Mouse (Mus musculus) stomach, embryonic 15.5 days (tissue): Measurements from ENCODE around the gene Rnase2a. TPM values are rescaled to one million over a fixed set of nuclear protein-coding genes. Genes with fewer than 3 reads are reported as not detected.
"Not testable (repeated sequence)": the region's sequence is repeated elsewhere in the genome, so short reads cannot be mapped to it uniquely, and the experiment has no call there.

Source experiments
- ATAC-seq: fragments of 200-750 bp; cut with Nextera tagmentation; 2 replicates; pipeline ENCODE4 v1.8.0; 2017; ENCODE audit warnings: low read depth, moderate number of reproducible peaks, moderate TSS enrichment; ENCODE audit not compliant: insufficient read depth, low FRiP score
- H3K27ac ChIP-seq: fragments of 300-500 bp; sonication (generic); 2 replicates; pipeline ENCODE4 v1.5.1; 2015; ENCODE audit warnings: mild to moderate bottlenecking, inconsistent platforms
- H3K27me3 ChIP-seq: fragments of 300-500 bp; sonication (generic); replicated peaks from 2 replicates; pipeline ENCODE4 v1.6.1; 2015; ENCODE audit warnings: inconsistent platforms
- H3K36me3 ChIP-seq: fragments of 300-500 bp; sonication (generic); 2 replicates; pipeline ENCODE4 v1.6.1; 2015; ENCODE audit warnings: inconsistent platforms
- H3K4me1 ChIP-seq: fragments of 300-500 bp; sonication (generic); 2 replicates; pipeline ENCODE4 v1.6.1; 2015; ENCODE audit warnings: inconsistent platforms
- H3K4me2 ChIP-seq: fragments of 300-500 bp; sonication (generic); 2 replicates; pipeline ENCODE4 v1.6.1; 2015; ENCODE audit warnings: mild to moderate bottlenecking, inconsistent platforms
- H3K4me3 ChIP-seq: fragments of 300-500 bp; sonication (generic); replicated peaks from 2 replicates; pipeline ENCODE4 v1.5.1; 2015; ENCODE audit warnings: inconsistent platforms
- H3K9ac ChIP-seq: fragments of 300-500 bp; sonication (generic); 2 replicates; pipeline ENCODE4 v1.6.1; 2015; ENCODE audit warnings: inconsistent platforms
- H3K9me3 ChIP-seq: fragments of 300-500 bp; sonication (generic); 2 replicates; pipeline ENCODE4 v1.6.1; 2016; ENCODE audit warnings: inconsistent platforms
- WGBS: fragments of 180-500 bp; shearing (Covaris S2); methylation state at CpG from one replicate; pipeline ENCODE4 v1.1.7; 2015; 5-methylcytosine and 5-hydroxymethylcytosine counted together
- polyA plus RNA-seq: library from polyadenylated mRNA; unstranded; fragments of >200 nt; fragmentation: Nextera tagmentation; extraction: Ambion mirVana; gene quantifications from 2 replicates; pipeline ENCODE4 v1.2.1, GENCODE M21; 2015

Rnase2a gene
- polyA plus RNA-seq, 1 experiment from 2014 or later: not detected

GRCm38 (mm10) chr14:51237488-51237887 lies 18.4 kb downstream of the Rnase2a start:
- H3K9me3 ChIP-seq, ATAC-seq, H3K4me2 ChIP-seq, H3K27ac ChIP-seq, H3K36me3 ChIP-seq, H3K9ac ChIP-seq, H3K4me1 ChIP-seq, H3K4me3 ChIP-seq, H3K27me3 ChIP-seq: not testable (repeated sequence)
- 80% methylated on average over 1 of the region's 1 CpGs for whole genome bisulfite sequencing

- H3K4me2 ChIP-seq, H3K9ac ChIP-seq, H3K4me3 ChIP-seq, H3K36me3 ChIP-seq, H3K9me3 ChIP-seq, ATAC-seq, H3K27me3 ChIP-seq, H3K4me1 ChIP-seq: not testable (repeated sequence)
- H3K27ac ChIP-seq: peak overlapping the region; percentile 31; the same call in 1 of the 2 replicates
- 47% methylated on average over 4 of the region's 4 CpGs for WGBS
Measured at GRCm38 (mm10) chr14:51229657-51230056, 26.3 kb downstream of the Rnase2a start.

- H3K4me2 ChIP-seq, H3K27me3 ChIP-seq, H3K27ac ChIP-seq, H3K36me3 ChIP-seq, H3K9me3 ChIP-seq, ATAC-seq, H3K4me3 ChIP-seq, H3K9ac ChIP-seq, H3K4me1 ChIP-seq: not testable (repeated sequence)
- 84% methylated on average over 3 of the region's 3 CpGs for WGBS
Measured at GRCm38 (mm10) chr14:51220075-51220474, 35.8 kb downstream of the Rnase2a start.

Other genes with a start within 250 kb of the Rnase2a start
- gene Rnase10, start 248.4 kb downstream of the Rnase2a start, polyA plus RNA-seq: 0.28 TPM in 1 of 2 replicates, not detected in the other
- gene Rnase9, start 214.2 kb downstream of the Rnase2a start, polyA plus RNA-seq: not detected in 2 replicates
- gene Rnase11, start 205.9 kb downstream of the Rnase2a start, polyA plus RNA-seq: not detected in 2 replicates
- gene Rnase12, start 198.5 kb downstream of the Rnase2a start, polyA plus RNA-seq: 0.44 and 0.83 TPM in 2 replicates
- not detected in 2 replicates for gene Olfr750, start 181.7 kb downstream of the Rnase2a start, polyA plus RNA-seq
- 152 and 176 TPM in 2 replicates for gene Rnase4, start 165.0 kb downstream of the Rnase2a start, polyA plus RNA-seq
- gene Ang, start 165.0 kb downstream of the Rnase2a start, polyA plus RNA-seq: 44.8 and 50.6 TPM in 2 replicates
- not detected in 2 replicates for gene Eddm3b, start 141.7 kb downstream of the Rnase2a start, polyA plus RNA-seq
- gene Rnase6, start 132.2 kb downstream of the Rnase2a start, polyA plus RNA-seq: 2.8 and 3.1 TPM in 2 replicates
- gene Rnase1, start 109.3 kb downstream of the Rnase2a start, polyA plus RNA-seq: 57.6 and 62.8 TPM in 2 replicates
- gene Rnase2b, start 93.9 kb downstream of the Rnase2a start, polyA plus RNA-seq: not detected in 2 replicates
- not detected in 2 replicates for gene Ang2, start 57.0 kb downstream of the Rnase2a start, polyA plus RNA-seq
- gene Ear14, start 52.7 kb downstream of the Rnase2a start, polyA plus RNA-seq: not detected in 2 replicates
- gene Gm7247, start 105.6 kb upstream of the Rnase2a start, polyA plus RNA-seq: not detected in 2 replicates
- gene Vmn2r88, start 154.7 kb upstream of the Rnase2a start, polyA plus RNA-seq: not detected in 2 replicates
- not detected in 2 replicates for gene Vmn2r89, start 195.7 kb upstream of the Rnase2a start, polyA plus RNA-seq